Mouse (Mus musculus) embryo, embryonic 10.5 days (tissue): ENCODE data around the gene Arhgap18.
A peak's percentile ranks its signal among the peaks of the same experiment; 100 is the strongest.

Experiments used
- DNase-seq: peaks from one replicate; pipeline ENCODE4 v3.0.0-alpha.2; 2015; ENCODE audit warnings: low spot score

Arhgap18 gene

DNA sequence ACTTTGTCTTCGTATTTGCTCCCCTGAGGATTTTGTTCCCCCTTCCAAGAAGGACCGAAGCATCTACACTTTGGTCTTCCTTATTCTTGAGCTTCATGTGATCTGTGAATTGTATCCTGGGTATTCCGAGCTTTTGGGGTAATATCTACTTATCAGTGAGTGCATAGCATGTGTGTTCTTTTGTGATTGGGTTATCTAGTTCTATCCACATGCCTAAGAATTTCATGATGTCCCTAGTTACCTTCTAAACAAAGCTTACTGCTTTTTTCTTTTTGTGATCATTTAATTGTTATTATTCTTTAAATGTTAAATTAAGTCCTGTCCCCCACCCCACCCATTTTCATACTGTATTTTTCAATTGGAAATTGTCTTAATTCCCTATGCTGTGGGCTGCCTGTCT is 78.8 kb downstream of the Arhgap18 start:
- no peak for DNase-seq

DNA sequence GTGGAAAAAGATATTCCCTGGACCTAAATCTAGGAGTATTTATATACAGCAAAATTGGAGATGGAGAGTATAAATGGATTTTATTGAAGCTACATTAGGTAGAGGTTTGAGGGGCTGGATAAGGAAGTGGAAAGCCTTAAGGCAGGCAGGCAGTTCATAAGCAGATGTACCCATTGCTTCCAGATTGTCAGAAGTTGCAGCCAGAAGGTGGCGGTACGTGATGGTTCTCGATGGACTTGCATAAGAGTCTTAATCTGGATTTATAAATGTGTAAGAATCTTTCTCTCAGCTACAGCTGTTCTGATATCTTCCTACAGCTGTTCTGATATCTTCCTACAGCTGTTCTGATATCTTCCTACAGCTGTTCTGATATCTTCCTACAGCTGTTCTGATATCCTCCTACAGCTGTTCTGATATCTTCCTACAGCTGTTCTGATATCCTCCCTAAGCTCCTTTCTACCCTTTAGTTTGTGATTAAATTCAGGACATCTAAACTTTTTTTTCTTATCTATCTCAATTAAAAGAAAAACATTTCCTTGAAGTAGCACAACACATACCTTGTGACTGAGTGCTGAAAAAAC is 79.5 kb downstream of the Arhgap18 start:
- no peak for DNase-seq

DNA sequence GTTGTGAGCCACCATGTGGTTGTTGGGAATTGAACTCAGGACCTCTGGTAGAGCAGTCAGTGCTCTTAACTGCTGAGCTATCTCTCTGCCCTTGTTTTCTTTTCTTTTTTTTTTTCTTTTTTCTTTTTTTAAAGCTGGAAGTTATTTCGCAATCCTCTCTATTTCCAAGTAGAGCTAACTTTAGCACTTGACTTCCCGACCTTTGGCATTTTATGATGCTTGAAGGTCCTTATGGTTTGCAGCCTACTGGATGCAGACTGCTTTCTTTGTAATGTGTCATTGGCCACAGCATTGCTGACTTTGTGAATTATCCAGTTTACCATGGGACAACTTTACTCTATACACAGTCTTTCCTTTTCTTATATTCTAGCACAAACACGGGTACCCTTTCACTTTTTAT is 80.2 kb downstream of the Arhgap18 start:
- DNase-seq, result no peak

DNA sequence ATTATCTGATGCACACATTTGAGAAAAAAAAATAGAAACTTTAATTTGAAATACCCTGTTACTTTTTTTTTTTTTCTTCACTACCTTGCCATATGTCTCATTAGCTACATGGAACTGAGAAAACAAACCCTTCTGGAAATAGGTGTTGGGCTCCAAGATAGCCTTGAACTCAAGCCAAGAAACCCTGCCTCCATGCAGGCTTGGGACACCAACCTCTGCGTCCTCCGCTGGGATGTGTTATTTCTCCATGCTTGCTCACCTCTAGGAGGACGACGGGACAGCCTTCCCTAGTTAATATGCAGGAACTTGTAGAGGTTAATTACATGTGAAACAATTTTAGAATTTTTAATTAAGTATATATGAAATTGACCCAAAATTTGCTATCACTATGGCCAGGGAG is 96.1 kb downstream of the Arhgap18 start:
- DNase-seq, result no peak

DNA sequence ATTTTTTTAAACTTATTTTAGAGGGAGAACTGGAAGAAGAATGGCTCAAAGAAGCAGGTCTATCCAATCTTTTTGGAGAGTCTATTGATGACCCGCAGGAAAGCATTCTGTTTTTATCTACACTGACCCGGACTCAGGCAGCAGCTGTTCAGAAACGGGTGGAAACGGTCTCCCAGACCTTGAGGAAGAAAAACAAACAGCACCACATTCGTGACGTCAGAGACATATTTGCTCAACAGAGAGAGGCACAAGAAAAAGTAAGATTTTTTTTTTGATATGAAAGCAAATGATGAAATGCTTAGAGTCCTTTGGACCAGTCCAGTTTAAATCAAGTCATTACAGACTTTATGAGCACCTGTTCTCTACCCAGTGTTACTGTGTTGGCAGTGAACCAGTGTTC is 96.6 kb downstream of the Arhgap18 start:
- no peak for DNase-seq

DNA sequence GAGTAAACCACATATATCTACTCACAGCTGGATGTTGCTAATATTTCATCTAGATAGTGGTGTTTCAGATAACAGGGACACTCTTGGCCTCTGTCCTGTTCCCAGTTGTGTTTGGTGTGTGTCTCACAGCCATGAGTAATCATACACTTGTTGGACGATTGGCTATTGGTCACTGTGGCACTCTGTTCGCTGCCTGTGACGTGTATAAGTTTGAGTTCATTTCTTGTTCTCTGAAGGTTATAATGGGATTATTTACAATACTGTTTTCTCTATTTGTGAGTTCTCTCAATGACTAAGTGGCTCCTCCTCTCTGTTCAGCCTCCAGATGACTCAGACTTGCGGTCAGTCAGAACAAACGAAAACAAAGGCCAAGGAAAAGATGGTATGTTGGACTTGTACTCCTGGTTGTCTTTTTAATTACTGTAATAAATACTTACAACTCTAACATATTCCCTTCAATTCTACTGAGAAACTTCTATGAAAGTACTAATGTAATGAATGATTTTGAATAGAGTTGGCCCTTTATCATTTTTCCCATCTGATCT is 101.4 kb downstream of the Arhgap18 start:
- DNase-seq, result no peak

DNA sequence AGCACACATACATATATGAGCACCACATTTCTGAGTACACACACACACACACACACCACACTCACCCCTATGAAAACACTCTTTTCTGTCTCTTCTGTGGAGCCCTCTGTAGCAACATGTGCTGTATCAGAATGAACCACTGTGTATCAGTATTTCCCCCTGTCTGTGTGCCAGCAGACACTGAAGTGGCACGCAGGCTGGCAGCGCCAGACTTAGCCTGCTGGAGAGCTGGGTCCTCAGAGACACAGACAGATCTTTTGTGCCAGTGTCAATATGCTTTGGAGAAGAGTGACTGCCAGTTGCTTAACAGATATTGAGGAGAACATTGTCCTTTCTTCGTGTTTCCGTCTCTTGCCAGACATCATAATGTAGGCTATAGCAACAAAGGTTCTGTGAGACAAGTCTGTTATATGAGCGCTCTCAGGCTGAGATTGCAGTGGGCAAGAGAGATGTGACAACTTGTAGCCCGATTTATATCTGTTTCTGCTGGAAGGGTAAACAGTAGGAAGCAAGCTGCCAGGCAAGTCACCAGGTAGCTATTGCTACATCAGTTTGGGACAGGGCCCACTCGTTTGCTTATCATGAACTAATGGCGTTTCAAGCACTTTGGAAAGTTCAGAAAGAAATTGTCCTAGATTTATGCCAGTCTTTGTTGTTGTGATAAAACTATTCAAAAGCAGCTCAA is 102.8 kb downstream of the Arhgap18 start:
- DNase-seq, result no peak

DNA sequence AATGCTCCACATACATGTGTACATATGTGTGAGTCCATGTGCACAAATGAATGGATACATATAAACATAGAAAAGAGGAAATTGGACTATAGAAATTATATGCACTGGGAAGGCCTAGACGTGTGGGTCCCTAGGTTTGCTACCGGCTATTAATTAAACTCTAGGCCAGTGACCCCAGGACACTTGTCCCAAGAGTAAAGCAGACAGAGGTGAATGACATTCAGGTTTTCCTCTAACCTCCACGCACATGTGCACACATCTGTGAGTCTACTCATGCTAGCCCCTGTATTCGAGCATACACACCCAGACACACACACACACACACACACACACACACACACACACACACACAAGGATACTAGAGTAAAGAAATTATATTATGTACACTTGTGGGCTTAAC is 104.4 kb downstream of the Arhgap18 start:
- no peak for DNase-seq

DNA sequence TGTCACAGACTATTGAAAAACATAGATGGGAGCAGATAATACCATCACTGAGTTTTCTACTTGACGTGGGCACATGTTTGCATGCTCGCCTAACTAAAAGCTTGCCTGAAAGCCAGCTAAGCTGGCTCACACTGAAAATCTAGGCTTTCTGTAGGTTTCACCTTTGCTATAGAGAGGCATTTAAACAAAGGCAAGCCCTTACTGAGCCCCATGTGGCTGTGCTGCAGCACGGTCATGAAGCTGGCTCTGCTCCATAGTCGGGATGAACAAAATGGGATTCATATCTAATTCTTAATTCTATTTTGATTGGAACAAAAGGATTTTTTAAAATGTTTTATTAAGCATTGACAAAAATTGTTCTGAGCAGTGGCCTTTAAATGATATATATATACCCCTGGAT is 105.3 kb downstream of the Arhgap18 start:
- DNase-seq, result no peak

DNA sequence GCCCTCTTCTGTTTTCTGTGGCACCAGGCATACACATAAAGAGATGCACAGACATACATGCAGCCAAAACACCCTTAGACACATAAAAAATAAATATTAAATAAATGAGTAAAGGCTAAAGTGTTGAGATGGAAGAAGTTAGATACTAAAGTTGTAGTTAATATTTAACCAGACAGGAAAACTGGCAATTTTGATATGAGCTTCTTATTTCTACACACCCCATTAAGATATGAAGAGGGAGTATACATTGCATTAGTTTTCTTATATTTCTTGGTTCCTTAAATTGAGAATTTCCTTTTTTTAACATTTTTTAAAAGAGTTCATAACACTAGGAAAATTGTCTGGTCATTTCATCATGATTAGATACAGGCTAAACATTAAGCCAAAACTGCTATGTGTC is 108.0 kb downstream of the Arhgap18 start:
- DNase-seq, result no peak

DNA sequence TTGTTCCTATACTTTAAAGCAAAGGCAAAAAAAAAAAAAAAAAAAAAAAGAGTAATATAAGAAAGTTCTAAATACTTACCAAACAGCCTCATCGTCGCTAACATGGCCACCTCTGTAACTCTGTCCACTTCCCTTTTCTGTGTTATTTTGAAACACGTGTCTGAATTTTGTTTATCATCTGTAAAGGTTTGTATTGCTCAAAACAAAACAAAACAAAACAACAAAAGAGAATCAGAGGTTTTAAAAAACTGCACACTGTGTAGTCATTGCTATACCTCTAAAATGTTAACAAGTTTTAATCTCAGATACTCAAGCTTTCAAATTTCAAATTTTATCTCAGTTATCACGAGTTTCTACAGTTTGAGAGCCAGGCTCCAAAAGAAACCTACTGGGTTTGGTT is 109.0 kb downstream of the Arhgap18 start:
- no peak for DNase-seq

DNA sequence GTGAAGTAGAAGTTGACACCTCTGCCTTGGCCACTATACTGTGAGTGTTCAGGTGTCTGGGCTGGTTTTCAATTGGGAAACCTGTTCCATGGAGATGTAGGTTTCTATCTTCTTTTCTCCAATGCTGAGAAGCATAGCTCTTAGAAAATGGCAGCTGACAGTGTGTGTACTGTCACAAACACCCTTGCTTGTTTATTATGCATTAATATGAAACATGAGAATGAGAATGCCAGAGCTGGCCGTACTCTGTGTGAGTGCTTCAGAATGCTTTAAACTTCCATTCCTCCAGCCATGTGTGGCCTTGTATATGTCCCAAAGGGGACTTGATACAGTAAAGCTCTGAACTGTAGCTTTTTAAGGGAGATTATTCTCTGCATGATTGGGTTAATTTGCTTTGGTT is 110.8 kb downstream of the Arhgap18 start:
- DNase-seq, result no peak

DNA sequence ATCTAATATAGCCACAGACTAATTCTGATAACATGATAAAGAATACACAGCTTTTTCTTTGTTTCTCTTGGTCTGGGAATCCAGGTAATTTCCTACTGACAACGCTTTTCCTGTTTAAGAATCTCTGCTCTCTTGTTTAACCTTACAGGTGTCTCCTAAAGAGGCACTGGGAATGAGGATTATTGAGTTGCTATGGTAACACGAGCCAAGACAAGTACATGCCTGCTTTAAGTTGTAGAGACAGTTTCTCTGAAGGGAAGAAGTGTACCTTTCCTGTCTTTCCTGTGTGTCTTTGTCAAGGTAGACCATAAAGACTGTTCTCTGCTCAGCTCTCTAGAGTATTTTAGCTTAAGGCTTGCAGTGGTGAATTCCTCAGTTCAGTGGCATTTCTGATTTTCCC is 117.6 kb downstream of the Arhgap18 start:
- DNase-seq, result peak; percentile 12

DNA sequence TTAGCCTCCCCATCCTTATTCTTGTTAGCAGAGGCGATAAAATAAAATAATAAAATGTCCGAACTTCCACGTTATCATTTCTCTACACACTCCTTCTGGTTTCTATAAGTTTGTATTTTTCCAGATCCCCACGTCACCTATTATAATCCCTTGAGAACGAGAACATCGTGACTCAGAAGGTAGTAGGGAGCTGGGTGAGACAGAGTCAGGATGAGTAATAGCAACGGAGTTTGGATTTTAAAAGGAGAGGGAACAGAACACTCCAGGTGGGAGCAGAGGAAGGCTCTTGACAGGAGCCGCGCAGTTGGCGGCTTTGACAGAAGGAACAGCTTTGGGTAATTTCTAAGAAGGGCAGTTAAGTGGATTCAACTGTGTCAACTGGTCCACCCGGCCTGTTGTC is 124.1 kb downstream of the Arhgap18 start:
- DNase-seq, result no peak

DNA sequence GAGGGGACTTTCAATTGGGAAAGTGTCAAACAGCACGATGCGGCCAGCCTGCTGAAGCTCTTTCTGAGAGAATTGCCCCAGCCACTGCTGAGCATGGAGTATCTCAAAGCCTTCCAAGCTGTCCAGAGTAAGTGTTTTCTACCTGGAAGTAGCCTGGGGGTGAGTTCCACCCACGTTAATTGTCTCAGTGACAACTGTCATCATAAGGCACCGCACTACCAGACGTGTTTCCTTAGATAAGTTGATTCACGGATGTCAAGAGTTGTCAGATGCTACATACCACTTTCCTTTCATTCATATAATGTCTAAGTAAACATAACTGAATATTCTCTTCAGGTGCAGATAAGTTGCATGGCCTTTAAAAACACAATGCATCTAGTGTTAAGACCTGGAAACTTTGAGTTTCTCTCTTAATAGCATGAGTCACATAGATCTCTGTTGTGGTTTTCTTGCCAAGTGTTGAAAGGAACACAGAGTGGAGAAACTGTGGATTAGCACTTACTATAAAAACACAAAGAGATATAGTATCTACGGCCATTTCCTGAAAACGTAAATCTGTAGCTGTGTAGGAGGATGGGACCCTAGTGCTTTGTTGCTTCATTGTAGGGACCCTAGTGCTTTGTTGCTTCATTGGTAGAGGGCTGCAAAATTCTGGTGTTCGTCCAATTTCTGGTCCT is 125.8 kb downstream of the Arhgap18 start:
- DNase-seq, result no peak

DNA sequence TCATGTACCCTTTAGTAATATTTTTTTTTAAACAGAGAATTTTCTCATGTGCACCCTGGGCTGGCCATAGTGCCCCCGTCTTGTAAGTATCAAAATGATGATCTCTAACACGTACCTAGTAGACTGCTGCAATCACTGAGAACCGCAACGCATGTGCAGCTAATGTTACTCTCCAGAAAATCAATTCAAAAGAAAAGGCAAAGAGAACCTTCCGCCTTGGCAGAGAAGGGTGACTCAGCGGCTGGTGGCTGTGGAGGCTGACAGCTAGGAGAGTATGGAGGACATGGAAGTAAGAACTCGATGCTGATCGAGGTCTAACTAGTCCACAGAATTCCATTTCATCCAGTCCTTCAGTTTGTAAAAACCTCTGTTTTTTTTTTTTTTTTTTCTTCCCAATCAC is 131.7 kb downstream of the Arhgap18 start:
- no peak for DNase-seq

DNA sequence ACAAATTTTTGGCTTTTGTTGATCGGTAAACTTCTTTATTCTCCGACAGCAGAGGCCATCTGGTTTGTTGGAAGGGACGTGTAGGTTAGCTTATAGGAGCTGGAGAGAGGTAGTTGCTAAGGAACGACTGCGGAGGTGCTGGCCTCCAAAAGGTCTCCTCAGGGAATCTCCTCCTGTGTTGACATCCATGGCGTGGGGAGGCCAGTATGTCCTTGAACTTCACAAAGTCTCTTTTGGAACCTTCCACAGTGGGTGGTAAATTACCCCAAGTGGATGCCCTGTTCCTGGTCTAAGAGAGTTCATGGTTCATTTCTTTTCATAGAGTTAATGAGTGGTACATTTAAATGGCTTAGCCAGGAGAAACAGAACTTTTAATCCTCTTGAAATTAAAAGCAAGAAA is 136.0 kb downstream of the Arhgap18 start:
- DNase-seq, result peak; percentile 29

DNA sequence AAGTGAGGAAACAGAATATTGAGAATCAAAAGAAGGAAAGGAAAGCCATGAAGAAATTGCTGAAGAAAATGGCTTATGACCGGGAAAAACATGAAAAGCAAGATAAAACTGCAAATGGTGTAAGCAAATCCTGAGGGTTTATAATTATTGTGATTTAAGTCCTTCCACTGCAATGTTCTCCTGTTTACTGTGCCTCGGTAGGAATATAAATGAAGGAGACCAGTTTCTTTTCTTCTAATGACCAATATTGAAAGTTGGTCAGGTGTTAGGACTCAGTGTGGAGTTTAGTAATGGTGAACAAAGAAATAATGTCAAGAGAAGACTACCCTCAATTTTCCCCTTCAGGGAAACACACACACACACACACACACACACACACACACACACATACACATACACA is 136.5 kb downstream of the Arhgap18 start:
- DNase-seq, result no peak

DNA sequence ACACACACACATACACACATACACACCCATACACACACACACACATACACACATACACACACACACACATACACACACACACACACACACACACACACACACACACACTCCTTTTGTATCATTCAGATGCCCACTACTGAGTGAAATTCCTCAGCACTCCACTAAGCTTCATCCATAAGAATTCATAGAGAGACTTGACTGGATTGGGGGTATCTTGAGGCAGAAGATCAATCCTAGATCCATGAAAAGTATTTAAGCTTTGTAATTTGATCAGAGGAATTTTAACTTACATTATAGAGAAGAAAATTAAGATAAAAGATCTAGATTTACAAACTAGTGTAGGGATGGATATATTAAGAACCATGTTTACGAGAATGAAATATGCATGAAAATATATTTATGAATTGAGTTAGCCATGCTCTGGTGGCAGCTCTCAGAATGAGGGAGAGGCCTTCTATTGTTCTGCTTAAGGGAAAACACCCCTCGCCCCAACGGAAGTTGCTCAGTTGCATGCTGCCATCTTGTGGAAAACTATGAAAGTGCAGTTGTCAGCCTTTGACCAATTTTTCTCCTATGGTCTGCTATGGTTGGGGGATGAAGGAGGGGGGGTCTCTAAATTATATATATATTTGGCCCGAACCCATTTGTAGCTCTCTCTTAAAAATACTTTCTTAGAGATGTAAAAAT is 137.2 kb downstream of the Arhgap18 start:
- DNase-seq, result peak; percentile 90

DNA sequence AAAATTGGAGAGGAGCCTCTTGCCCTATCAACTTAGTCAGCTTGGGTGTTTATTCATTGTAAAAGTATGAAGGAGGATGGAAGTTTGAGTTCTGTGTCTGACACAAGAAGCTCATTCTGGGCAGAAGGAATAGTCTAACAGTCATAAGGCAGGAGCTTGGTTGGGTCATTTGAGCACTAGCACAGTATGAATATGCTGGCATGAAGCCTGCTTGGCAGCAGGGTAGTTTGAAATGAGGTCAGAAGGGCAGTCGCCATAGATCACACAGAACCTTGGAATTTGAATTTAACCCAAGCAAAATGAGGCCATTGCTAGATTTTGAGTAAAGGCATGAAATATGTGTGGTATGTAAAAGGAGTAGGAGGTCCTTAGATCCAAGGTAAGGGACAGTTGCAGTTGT is 139.9 kb downstream of the Arhgap18 start:
- DNase-seq, result no peak

DNA sequence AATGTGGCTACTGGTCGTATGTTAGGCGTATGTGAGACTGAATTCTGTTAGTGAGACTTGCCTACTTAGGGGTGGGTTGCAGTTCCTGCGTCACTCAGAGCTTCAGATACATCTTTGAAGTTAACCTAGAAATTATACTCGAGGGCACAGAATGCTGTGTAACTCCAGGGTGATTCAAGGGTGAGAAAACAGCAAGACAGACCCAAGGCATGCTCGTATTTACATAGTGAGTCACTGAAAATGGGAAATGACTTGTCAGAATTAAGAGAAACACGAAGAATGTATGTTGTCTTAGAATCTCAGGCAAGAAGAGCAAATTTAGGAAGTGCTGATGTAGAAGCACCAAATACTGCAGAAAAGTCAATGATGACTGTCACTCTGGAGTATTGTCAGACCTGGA is 142.5 kb downstream of the Arhgap18 start:
- DNase-seq, result no peak

DNA sequence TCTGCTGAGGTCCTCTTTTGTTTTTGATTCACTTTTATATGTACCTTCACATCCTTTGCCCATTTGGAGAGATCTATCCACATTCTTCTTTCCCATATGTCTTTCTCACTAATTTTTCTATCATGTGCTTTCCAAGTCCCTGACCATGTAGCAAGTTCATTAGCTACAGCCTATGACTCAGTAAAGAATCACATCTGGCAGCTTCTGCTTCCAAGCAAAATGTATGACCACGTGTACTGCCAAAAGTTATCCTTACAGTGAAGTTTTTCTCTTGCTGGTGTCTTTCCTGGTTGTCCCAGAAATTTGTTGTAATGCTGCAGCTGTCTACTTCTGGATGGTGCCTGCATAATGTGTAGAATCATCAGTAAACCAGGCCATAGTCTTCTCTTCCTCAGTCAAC is 147.2 kb downstream of the Arhgap18 start:
- no peak for DNase-seq

DNA sequence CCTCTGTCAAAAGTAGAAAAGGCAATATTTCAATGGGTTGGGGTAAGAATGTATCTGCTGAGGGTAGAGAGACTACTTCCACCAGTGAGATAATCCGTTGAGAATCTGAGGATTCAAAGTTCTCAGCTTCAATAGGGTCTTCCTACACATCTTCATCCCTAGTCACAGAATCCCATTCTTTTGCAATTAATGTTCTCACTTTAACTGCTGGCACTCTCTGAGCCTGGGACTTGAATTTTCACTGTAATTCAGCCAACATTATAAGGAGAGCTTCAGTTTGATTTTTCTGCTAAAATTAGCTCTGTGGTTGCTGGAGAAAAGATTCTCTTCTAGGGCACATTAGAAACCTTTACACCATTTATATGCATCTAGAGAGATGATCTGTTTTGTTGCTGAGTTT is 150.6 kb downstream of the Arhgap18 start:
- no peak for DNase-seq
